Mouse (Mus musculus): ENCODE results near the gene Polr3h.
"Not testable (repeated sequence)": the region's sequence is repeated elsewhere in the genome, so short reads cannot be mapped to it uniquely, and the experiment has no call there.

Polr3h gene

DNA sequence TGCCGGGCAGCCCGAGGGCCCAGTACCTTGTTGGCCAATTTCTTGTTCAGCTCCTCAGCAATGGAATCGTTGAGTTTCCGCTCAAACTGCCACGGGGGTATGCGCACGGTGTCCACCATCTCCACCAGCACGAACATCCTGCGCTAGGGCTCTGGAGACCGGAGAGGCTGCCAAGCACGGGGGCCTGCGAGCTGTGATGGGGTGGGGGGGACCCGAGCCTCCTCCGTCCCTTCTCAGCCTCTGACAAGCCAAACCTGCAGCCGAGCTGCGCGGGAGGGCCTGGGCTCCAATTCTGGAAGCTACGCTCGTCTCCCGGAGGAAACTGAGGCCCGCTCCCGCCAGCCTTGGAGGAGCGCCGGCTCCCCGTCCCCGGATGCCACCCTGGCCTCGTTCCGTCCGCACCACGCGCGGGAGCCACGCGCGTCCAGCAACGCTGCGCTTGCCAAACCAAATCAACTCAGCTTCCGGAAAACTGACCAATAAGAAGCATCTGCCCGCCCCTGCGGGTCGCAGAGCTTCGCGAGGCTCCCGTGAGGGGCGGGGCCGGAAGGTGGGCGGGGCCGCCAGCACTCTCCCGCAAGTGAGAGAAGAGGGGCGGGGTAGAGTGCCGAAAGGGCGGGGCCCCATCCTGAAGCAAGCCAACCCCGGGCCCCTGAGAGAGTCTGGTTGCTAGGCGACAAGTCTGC, at the start of gene Polr3h:
TSS of gene Polr3h (minus strand) at position 481 of the 686 bp plus-strand sequence.
- peak; percentile 99 for DNase-seq (ENCODE audit: extremely low read depth, insufficient read length, low spot score)

DNA sequence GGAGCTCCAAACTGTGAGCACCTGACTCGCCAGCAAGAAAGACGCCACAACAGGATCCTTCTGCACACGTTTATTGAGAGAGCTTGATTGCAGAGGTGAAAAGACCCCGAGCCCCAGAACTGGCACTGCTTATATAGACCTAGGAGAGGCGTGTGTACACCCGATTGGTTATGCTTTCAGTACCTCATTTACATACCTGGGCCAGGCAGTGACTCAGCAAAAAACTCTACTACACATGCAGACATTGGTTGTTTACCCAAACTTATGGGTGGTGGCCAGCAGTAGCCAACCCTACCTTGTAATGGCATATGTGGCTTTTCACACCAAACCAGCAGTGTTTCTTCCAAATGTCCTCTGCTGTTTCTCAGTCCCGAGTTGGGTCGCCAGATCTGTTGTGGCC, 49.1 kb upstream of the Polr3h start:
- not testable (repeated sequence) for DNase-seq (ENCODE audit: extremely low read depth, insufficient read length, low spot score)

DNA sequence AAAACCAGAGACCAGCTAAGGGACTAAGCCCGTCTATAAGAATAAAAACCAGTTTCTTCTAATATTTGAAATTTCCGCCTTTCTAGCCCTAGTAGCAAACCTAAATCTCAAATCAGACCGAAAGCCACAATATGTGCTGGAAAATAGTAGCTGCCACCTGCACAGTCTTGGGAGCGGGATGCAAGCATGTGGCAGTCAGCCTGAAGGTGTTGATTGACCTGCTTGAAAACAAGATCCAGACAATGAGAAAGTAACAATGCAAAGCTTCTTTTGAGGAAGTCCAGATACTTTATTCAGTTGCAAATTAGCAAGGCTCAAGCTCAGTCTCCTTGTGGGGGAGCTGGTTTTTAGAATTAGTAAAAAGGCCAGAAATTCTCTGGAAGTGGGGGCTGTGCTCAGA, 44.5 kb upstream of the Polr3h start:
- not testable (repeated sequence) for DNase-seq (ENCODE audit: extremely low read depth, insufficient read length, low spot score)

GRCm38 (mm10) chr15:81969635-81970034, 43.6 kb upstream of the Polr3h start:
- DNase-seq (ENCODE audit: extremely low read depth, insufficient read length, low spot score) = not testable (repeated sequence)

GRCm38 (mm10) chr15:81969173-81969572, 43.1 kb upstream of the Polr3h start:
- no peak for DNase-seq (ENCODE audit: extremely low read depth, insufficient read length, low spot score)

DNA sequence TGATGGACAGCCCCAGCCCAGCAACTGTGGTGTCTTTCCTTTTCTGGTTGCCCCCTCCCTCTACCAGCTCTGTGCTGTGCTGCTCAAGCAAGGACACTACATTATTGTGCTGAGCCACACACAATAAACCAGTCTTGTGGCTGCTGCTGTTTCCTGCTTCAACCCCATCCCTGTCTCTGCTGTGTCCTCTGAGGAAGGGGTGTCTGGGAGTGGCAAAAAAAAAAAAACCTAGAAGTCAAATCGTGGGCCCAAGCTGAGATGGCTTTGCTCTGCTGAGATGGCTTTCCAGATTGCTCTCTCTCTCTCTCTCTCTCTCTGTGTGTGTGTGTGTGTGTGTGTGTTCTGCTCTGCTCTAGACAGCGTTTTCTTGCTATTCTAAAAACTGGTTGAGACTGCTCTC, 42.4 kb upstream of the Polr3h start:
- DNase-seq (ENCODE audit: extremely low read depth, insufficient read length, low spot score) = no peak

- DNase-seq (ENCODE audit: extremely low read depth, insufficient read length, low spot score) = no peak
Measured at GRCm38 (mm10) chr15:81967821-81968220, 41.8 kb upstream of the Polr3h start.

DNA sequence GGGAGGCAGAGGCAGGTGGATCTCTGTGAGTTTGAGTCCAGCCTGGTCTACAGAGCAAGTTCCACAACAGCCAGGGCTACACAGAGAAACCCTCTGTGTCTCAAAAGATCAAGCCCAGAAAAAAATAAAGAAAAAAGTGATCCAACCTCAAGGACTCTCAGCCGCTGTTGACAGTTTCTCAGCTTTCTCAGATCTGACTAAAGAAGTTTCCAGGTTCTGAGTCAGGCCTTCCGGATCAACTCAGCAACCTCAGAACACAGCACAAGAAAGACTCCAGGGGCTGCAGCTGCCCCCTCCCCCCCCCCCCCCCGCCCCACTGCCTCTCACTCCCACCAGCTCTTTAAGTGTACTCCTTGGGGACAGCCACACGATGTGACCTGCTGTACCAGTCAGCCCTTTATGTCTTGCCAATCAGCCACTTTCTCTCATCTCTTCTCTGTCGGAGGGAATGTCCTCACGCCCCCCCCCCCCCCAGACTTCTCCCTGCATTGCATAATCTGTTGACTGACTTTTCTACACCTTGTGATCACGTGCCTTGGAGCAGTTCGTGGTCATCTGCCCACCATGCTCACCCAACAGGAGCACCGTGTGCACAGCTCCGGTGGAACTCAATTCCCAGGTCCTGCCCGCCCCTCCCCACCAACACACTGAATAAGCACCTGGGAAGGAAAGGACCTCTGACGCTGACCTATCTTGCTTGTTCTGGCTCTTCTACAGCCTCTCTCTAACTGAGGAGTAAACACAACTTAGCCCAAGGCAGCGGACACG, 40.2 kb upstream of the Polr3h start:
- no peak for DNase-seq (ENCODE audit: extremely low read depth, insufficient read length, low spot score)

DNA sequence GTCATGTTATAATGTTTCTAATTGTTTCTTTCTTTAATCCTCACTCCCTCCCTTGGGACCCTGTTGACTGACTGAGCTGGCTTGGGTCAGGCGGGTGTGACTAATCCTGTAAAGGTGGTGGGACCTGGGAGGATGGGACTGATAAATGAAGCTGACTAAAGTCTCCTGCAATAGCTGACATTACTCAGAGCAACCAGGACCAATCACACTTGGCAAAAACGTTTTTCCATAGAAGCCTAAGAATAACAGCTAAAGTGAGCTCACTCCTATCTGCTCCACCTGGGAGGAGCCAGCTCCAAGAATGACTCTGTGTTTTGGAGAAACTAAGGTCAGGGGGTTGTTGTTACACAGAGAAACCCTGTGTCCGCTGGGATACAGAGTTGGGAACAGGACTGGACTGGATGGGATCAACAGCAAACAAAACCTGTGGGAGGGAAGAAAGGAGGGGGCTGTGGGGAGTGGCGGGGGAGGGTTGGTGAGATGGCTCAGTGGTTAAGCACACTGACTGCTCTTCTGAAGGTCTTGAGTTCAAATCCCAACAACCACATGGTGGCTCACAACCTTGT, 39.0 kb upstream of the Polr3h start:
- peak; percentile 60 for DNase-seq (ENCODE audit: extremely low read depth, insufficient read length, low spot score)

- no peak for DNase-seq (ENCODE audit: extremely low read depth, insufficient read length, low spot score)
Measured at GRCm38 (mm10) chr15:81964262-81964661, 38.2 kb upstream of the Polr3h start.

- DNase-seq (ENCODE audit: extremely low read depth, insufficient read length, low spot score) = no peak
Measured at GRCm38 (mm10) chr15:81961078-81961451, 35.0 kb upstream of the Polr3h start.

GRCm38 (mm10) chr15:81960171-81961077, 34.4 kb upstream of the Polr3h start, which contains the start of gene Pmm1:
TSS of gene Pmm1 (minus strand) at chr15:81960930.
- DNase-seq (ENCODE audit: extremely low read depth, insufficient read length, low spot score) = peak; percentile 96

DNA sequence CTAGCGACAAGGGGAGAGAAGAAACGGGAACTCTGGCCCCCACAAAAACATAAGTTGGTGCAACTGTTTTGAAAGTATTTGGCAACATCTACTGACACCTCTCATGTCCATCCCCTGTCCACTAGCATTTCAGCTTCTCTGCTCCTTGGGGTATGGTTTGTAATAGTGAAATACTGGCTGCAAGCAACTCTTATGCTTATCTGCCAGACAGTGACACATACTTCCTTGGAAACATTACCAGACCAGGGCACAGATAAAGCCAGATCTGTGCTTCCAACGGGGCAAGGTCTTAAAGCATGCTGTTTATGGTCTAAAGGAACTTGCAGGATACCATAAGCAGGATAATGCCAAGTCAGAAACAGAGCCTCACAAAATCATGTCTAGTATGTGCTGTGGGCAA, 32.9 kb upstream of the Polr3h start:
- DNase-seq (ENCODE audit: extremely low read depth, insufficient read length, low spot score) = no peak

- DNase-seq (ENCODE audit: extremely low read depth, insufficient read length, low spot score) = no peak
Measured at GRCm38 (mm10) chr15:81957598-81957997, 31.6 kb upstream of the Polr3h start.

DNA sequence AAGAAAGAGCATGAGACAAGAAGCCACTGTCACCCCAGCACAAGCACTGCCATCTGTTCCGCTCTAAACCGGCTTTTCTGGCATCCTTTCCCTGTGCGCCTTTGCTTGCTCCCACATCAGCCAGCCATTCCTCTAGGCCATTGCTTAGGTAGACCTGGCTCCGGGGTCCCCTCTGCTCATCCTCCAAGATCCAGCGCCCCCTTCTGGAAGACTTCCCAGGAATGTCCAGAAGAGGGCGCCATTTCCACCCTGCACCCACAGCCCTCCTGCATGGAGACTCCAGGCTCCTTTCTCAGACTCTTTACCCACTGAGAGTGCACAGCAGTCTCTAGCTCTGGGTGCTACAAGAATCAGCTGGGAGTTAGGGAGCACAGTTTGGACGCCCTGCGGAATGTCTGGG, 30.4 kb upstream of the Polr3h start:
- DNase-seq (ENCODE audit: extremely low read depth, insufficient read length, low spot score) = no peak

GRCm38 (mm10) chr15:81955414-81955813, 29.4 kb upstream of the Polr3h start:
- no peak for DNase-seq (ENCODE audit: extremely low read depth, insufficient read length, low spot score)

GRCm38 (mm10) chr15:81954716-81955115, 28.7 kb upstream of the Polr3h start:
- no peak for DNase-seq (ENCODE audit: extremely low read depth, insufficient read length, low spot score)

DNA sequence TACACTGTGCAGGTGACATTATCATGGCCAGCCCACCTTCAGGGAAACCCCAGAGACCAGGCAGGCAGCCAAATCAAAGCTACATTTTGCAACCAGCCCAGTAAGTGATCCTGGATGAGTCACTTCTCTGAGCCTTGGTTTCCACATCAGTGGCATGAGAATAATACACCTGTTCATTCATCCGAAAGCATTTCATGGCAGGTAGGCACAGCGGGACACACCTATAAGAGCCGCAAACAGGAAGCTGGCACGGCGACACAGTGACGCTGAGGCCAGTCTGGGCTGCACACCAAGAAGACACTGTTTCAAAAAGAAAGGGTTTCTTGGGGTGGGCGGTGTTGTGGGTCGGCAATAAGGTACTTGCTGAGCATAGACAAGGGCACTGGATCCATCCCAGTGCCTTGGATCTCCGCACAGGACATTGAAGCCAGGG, 28.1 kb upstream of the Polr3h start:
- DNase-seq (ENCODE audit: extremely low read depth, insufficient read length, low spot score) = no peak

GRCm38 (mm10) chr15:81952310-81952709, 26.3 kb upstream of the Polr3h start:
- no peak for DNase-seq (ENCODE audit: extremely low read depth, insufficient read length, low spot score)

GRCm38 (mm10) chr15:81951159-81951558, 25.1 kb upstream of the Polr3h start:
- no peak for DNase-seq (ENCODE audit: extremely low read depth, insufficient read length, low spot score)

- no peak for DNase-seq (ENCODE audit: extremely low read depth, insufficient read length, low spot score)
Measured at GRCm38 (mm10) chr15:81950716-81951115, 24.7 kb upstream of the Polr3h start.
